Mouse (Mus musculus) testis, adult 2 months (tissue): ENCODE results near the gene Sox12. TPM values are rescaled to one million over a fixed set of nuclear protein-coding genes. Genes with fewer than 3 reads are reported as not detected.
A peak's percentile ranks its signal among the peaks of the same experiment; 100 is the strongest.

Source experiments
- H3K27ac ChIP-seq: fragments of 200-500 bp; 2 replicates; pipeline ENCODE4 v1.5.1; 2012; ENCODE audit warnings: low read depth, low read length; ENCODE audit not compliant: control insufficient read depth, insufficient read depth
- H3K27me3 ChIP-seq: fragments of 200-500 bp; 2 replicates; pipeline ENCODE4 v1.6.1; 2012; ENCODE audit warnings: mild to moderate bottlenecking, low read length, moderate library complexity; ENCODE audit not compliant: control insufficient read depth, insufficient read depth
- H3K36me3 ChIP-seq: fragments of 200-500 bp; 2 replicates; pipeline ENCODE4 v1.6.1; 2012; ENCODE audit warnings: mild to moderate bottlenecking, low read length; ENCODE audit not compliant: control insufficient read depth, insufficient read depth
- H3K4me1 ChIP-seq: fragments of 200-500 bp; 2 replicates; pipeline ENCODE4 v1.6.1; 2012; ENCODE audit warnings: low read length; ENCODE audit not compliant: control insufficient read depth, insufficient read depth
- H3K4me3 ChIP-seq: fragments of 200-500 bp; 2 replicates; pipeline ENCODE4 v1.5.1; 2012; ENCODE audit warnings: low read depth, mild to moderate bottlenecking, low read length, moderate library complexity, mixed read lengths; ENCODE audit not compliant: control insufficient read depth
- CTCF ChIP-seq: fragments of 200-500 bp; IDR thresholded peaks from 2 replicates; pipeline ENCODE4 v1.5.1; 2012; ENCODE audit warnings: low read depth, mild to moderate bottlenecking, inconsistent platforms, low read length, moderate library complexity; ENCODE audit not compliant: control insufficient read depth, insufficient read depth, insufficient replicate concordance
- POLR2A ChIP-seq: fragments of 200-500 bp; IDR thresholded peaks from 2 replicates; pipeline ENCODE4 v1.6.1; 2012; ENCODE audit warnings: low read depth, mild to moderate bottlenecking, inconsistent platforms, low read length, moderate library complexity; ENCODE audit not compliant: control insufficient read depth
- polyA plus RNA-seq: library from polyadenylated mRNA; depleted of rRNA; stranded (reverse); fragments of >200 nt; gene quantifications from 2 replicates; pipeline ENCODE4 v1.2.3, GENCODE M21; 2012; rRNA removed

The Sox12 gene
- polyA plus RNA-seq, 1 experiment = 6.2 TPM

DNA sequence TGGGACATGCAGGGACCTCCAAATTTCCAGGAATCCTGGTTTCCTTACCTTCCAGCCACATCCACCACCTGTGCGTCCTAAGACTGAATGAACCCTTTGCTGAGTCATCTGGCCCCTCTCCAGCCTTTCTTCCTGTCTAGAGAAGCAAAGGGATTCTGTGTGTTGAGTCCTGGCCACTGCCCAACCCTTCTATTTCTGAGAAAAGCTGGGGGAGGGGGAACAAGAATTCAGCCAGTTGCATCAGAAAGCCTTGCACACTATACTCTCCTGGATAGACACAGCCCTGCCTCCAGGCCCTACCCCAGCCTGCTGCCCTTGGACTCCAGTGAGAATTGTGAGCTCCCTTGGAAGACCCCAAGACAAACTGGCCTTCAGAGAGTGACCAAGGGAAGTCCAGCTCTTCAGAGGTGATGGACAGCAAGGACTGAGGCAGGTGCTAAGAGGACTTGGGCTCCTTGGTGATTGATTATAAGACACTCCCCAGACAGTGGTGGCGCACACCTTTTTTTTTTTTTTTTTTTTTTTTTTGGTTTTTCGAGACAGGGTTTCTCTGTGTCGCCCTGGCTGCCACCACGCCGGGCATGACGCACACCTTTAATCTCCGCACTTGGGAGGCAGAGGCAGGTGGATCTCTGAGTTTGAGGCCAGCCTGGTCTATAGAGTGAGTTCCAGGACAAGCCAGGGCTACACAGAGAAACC lies 47.9 kb downstream of the Sox12 start:
- no peak overlapping the region for H3K27ac ChIP-seq
- no peak overlapping the region for H3K4me3 ChIP-seq
- H3K4me1 ChIP-seq = no peaks in the 10 kb centered on the region; the same call in 1 of the 2 replicates
- no peak for TF ChIP-seq POLR2A
- H3K27me3 ChIP-seq = no peaks in the 10 kb centered on the region
- H3K36me3 ChIP-seq = no peaks in the 10 kb centered on the region

DNA sequence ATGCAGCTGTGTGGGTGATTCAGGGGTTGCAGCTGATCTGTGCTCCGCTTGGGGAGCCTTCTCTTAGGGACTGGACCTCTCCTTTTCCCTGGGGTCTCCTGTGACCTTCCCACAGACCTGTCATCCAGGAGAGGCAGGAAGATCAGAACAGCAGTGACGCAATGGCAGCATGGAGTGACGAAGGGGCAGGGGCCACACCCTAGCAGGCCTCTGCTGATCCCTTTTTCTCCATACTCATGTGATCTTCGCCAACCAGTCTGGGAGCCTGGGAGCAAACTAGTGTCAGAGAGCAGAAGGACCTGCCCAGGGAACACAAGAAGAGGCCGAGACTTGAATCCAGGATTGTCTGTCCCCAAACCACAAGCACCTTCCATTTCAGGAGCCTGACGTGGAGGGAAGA lies 48.7 kb downstream of the Sox12 start:
- peaks cover 2% of the 10 kb centered on the region for H3K4me1 ChIP-seq
- H3K4me3 ChIP-seq = no peak overlapping the region
- H3K27me3 ChIP-seq = no peaks in the 10 kb centered on the region
- TF ChIP-seq POLR2A (no peak), CTCF (no peak)
- no peak overlapping the region for H3K27ac ChIP-seq
- H3K36me3 ChIP-seq = no peaks in the 10 kb centered on the region

DNA sequence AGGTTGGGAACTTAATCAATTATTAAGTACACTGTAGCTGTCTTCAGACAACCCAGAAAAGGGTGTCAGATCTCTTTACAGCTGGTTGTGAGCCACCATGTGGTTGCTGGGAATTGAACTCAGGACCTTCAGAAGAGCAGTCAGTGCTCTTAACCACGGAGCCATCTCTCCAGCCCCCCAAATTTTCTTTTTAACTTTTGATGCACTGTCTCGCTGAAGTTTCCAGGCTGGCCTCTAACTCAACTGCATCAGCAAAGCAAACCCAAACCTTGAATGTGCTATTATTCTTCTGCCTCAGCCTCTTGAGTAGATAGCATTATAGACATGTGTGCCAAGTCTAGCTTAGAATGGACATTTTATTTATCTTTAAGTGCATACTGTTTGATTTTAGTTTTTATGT lies 50.1 kb downstream of the Sox12 start:
- Histone ChIP-seq H3K27ac (no peak overlapping the region), H3K4me1 (peaks cover 4% of the 10 kb centered on the region), H3K27me3 (peaks cover 3% of the 10 kb centered on the region; the same call in 1 of the 2 replicates), H3K4me3 (no peak overlapping the region), H3K36me3 (no peaks in the 10 kb centered on the region)
- TF ChIP-seq CTCF = no peak
- TF ChIP-seq POLR2A = no peak

DNA sequence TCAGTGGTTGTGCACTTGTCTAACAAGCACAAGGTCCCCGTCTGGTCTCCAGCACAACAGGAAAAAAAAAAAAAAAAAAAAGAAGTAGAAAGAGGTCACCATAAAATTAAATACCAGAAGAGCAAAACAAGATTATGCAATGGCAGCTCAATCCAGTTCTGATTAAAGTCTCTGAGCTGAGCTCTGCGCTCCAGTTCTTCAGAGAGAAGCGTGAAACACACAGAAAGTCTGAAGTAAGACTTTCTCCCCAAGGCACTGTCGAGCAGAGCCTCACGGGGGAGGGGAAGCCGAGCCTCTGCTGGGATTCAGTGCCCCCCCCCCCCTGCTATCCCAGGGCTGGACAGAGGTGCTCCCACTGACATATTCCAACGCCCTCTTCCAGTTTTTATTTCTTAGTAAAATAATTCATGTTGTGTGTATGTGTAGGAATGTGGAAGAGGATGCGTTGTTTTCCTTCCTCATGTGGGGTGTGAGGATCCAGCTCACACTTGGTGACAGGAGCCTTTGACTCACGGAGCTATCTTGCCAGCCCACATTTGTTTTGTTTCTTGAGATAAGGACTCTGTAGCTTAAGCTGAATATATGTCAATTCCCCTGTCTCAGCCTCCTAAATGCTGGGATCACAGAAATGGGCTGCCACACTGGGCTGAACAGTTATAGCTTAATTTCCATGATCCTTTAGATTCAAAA lies 50.9 kb downstream of the Sox12 start:
- H3K36me3 ChIP-seq = no peaks in the 10 kb centered on the region

DNA sequence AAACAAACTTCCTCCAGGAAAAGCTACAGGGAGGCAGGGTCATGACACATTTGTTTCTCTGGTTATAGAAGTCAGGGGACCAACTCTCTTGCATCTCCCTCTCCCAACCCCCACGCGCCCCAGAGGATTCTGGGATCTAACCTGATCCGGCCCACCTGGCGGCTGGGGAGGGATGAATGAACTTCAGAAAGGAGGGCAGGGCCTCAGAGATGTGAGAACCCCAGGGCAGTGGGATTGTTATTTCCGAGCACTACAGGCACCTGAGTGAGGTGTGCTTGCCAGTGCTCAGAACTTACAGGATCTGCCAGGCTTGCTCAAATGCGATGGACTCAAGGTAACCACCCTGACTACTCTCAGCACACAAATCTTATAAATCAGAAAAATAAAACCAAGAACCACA lies 52.5 kb downstream of the Sox12 start:
- H3K4me1 ChIP-seq = peaks cover 4% of the 10 kb centered on the region
- H3K36me3 ChIP-seq = no peaks in the 10 kb centered on the region
- H3K27me3 ChIP-seq = peaks cover 3% of the 10 kb centered on the region; the same call in 1 of the 2 replicates
- H3K27ac ChIP-seq = no peak overlapping the region
- H3K4me3 ChIP-seq = no peak overlapping the region
- TF ChIP-seq POLR2A = no peak
- TF ChIP-seq CTCF = no peak

More for the DNA sequence above, 50.9 kb downstream of the Sox12 start:
- Histone ChIP-seq H3K4me3 (no peak overlapping the region), H3K27me3 (peaks cover 3% of the 10 kb centered on the region; the same call in 1 of the 2 replicates), H3K27ac (no peak overlapping the region), H3K4me1 (peaks cover 4% of the 10 kb centered on the region)
- TF ChIP-seq POLR2A (no peak), CTCF (no peak)

DNA sequence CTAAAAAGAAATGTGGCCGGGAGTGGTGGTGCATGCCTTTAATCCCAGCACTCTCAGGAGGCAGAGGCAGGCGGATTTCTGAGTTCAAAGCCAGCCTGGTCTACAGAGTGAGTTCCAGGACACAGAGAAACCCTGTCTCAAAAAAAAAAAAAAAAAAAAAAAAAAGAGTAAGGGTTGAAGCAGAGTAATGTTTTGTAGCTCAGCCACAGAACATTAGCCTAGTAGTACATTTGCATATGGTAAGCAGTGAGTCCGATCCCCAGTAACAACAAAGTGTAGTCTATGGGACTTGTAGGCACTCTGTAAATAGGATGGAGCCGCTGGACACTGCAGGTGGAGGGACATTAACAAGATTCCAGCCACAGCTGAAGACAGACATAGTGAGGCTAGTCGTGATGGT lies 53.0 kb downstream of the Sox12 start:
- H3K36me3 ChIP-seq = no peaks in the 10 kb centered on the region
- no peak overlapping the region for H3K4me3 ChIP-seq
- H3K27ac ChIP-seq = no peak overlapping the region
- H3K27me3 ChIP-seq = peaks cover 3% of the 10 kb centered on the region; the same call in 1 of the 2 replicates
- peaks cover 4% of the 10 kb centered on the region for H3K4me1 ChIP-seq
- TF ChIP-seq POLR2A = no peak
- TF ChIP-seq CTCF = no peak

DNA sequence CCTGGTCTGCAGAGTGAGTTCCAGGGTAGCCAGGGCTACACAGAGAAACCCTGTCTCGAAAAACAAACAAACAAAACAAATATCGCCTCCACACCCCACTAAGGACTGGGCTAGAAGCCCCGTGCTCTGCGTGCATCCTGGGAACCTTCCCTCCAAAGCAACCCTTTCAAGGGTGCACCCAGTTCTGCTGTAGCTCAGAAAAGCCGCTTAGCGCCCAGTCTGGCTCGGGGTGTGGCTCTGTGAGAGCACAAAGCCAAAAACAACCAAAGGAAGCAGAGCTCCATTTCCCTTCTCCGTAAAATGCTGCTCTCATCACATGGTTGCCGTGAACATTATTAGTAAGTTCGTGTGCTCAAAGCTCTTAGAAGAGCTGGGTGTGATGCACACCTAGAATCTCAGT lies 53.5 kb downstream of the Sox12 start:
- no peak overlapping the region for H3K27ac ChIP-seq
- no peak for TF ChIP-seq POLR2A
- peak overlapping the region; percentile 84 for H3K4me3 ChIP-seq
- H3K36me3 ChIP-seq = no peaks in the 10 kb centered on the region
- peaks cover 3% of the 10 kb centered on the region; the same call in 1 of the 2 replicates for H3K27me3 ChIP-seq
- H3K4me1 ChIP-seq = peaks cover 4% of the 10 kb centered on the region

Other genes starting within 250 kb of the Sox12 start
- 7.2 and 10.3 TPM in 2 replicates for gene Csnk2a1, start 171.2 kb downstream of the Sox12 start, polyA plus RNA-seq
- gene Tbc1d20, start 104.2 kb downstream of the Sox12 start, polyA plus RNA-seq = 236 and 271 TPM in 2 replicates
- 72.2 and 76.2 TPM in 2 replicates for gene Rbck1, start 65.4 kb downstream of the Sox12 start, polyA plus RNA-seq
- 0.16 and 0.26 TPM in 2 replicates for gene Trib3, start 54.0 kb downstream of the Sox12 start, polyA plus RNA-seq
- gene Nrsn2, start 21.4 kb downstream of the Sox12 start, polyA plus RNA-seq = 0.85 and 0.97 TPM in 2 replicates
- 2.5 and 2.8 TPM in 2 replicates for gene Zcchc3, start 17.0 kb upstream of the Sox12 start, polyA plus RNA-seq
- gene 6820408C15Rik, start 17.5 kb upstream of the Sox12 start, polyA plus RNA-seq = 54.7 and 73.0 TPM in 2 replicates
- 1.4 TPM in 1 of 2 replicates, not detected in the other for gene Defb23, start 66.6 kb upstream of the Sox12 start, polyA plus RNA-seq
- 0.28 and 0.52 TPM in 2 replicates for gene Defb20, start 79.0 kb upstream of the Sox12 start, polyA plus RNA-seq
- 7.6 TPM in 1 of 2 replicates, not detected in the other for gene Defb22, start 92.1 kb upstream of the Sox12 start, polyA plus RNA-seq
- gene Defb26, start 113.6 kb upstream of the Sox12 start, polyA plus RNA-seq = 4.3 TPM in 1 of 2 replicates, not detected in the other
- gene Defb28, start 120.2 kb upstream of the Sox12 start, polyA plus RNA-seq = 108 TPM in 1 of 2 replicates, not detected in the other
- gene Defb29, start 142.0 kb upstream of the Sox12 start, polyA plus RNA-seq = not detected in 2 replicates
- not detected in 2 replicates for gene Gm17416, start 171.3 kb upstream of the Sox12 start, polyA plus RNA-seq
- gene Defb21, start 174.7 kb upstream of the Sox12 start, polyA plus RNA-seq = 4.1 and 4.5 TPM in 2 replicates
- gene Defb19, start 182.2 kb upstream of the Sox12 start, polyA plus RNA-seq = 710 and 946 TPM in 2 replicates
- 16.3 and 25.5 TPM in 2 replicates for gene Defb45, start 201.3 kb upstream of the Sox12 start, polyA plus RNA-seq
- gene Defb36, start 206.3 kb upstream of the Sox12 start, polyA plus RNA-seq = 125 and 129 TPM in 2 replicates
- not detected in 2 replicates for gene Defb25, start 225.0 kb upstream of the Sox12 start, polyA plus RNA-seq
- 1.2 and 1.7 TPM in 2 replicates for gene Rem1, start 228.9 kb upstream of the Sox12 start, polyA plus RNA-seq